Mouse (Mus musculus) small intestine, adult 2 months (tissue): ENCODE data around the gene Bclaf3. TPM values are rescaled to one million over a fixed set of nuclear protein-coding genes. Genes with fewer than 3 reads are reported as not detected.
"Not testable (repeated sequence)": the region's sequence is repeated elsewhere in the genome, so short reads cannot be mapped to it uniquely, and the experiment has no call there.

Experiments used
- H3K27ac ChIP-seq: fragments of 200-500 bp; 2 replicates; pipeline ENCODE4 v1.5.1; 2012; ENCODE audit warnings: low read depth, low read length, control low read depth, inconsistent platforms; ENCODE audit not compliant: insufficient read depth
- H3K27me3 ChIP-seq: fragments of 200-500 bp; 2 replicates; pipeline ENCODE4 v1.6.1; 2012; ENCODE audit warnings: mild to moderate bottlenecking, moderate library complexity, low read length, inconsistent platforms; ENCODE audit not compliant: control insufficient read depth, insufficient read depth
- H3K36me3 ChIP-seq: fragments of 200-500 bp; 2 replicates; pipeline ENCODE4 v1.6.1; 2012; ENCODE audit warnings: mild to moderate bottlenecking, low read length, control low read depth, inconsistent platforms; ENCODE audit not compliant: control insufficient read depth, insufficient read depth
- H3K4me1 ChIP-seq: fragments of 200-500 bp; 2 replicates; pipeline ENCODE4 v1.6.1; 2012; ENCODE audit warnings: low read length, inconsistent platforms, mixed read lengths; ENCODE audit not compliant: control insufficient read depth, insufficient read depth, insufficient read length
- H3K4me3 ChIP-seq: fragments of 200-500 bp; 2 replicates; pipeline ENCODE4 v1.5.1; 2012; ENCODE audit warnings: low read depth, mild to moderate bottlenecking, control low read depth, inconsistent platforms, low read length, moderate library complexity
- CTCF ChIP-seq: fragments of 200-500 bp; IDR thresholded peaks from 2 replicates; pipeline ENCODE4 v1.5.1; 2012; ENCODE audit warnings: low read depth, mild to moderate bottlenecking, control low read depth, inconsistent platforms, low read length, moderate library complexity, mixed read lengths; ENCODE audit not compliant: insufficient replicate concordance, insufficient read length; ENCODE audit errors: extremely low read depth
- POLR2A ChIP-seq: fragments of 200-500 bp; IDR thresholded peaks from 2 replicates; pipeline ENCODE4 v1.6.1; 2012; ENCODE audit warnings: low read depth, mild to moderate bottlenecking, control low read depth, inconsistent platforms, low read length, moderate library complexity
- WGBS: fragments of 180-500 bp; shearing (Covaris S2); methylation state at CpG from one replicate; pipeline ENCODE4 v1.1.7; 2018; 5-methylcytosine and 5-hydroxymethylcytosine counted together
- polyA plus RNA-seq: library from polyadenylated mRNA; depleted of rRNA; stranded (reverse); fragments of >200 nt; gene quantifications from 2 replicates; pipeline ENCODE4 v1.2.3, GENCODE M21; 2012

The Bclaf3 gene
- polyA plus RNA-seq, 1 experiment, result 0.58 TPM

DNA sequence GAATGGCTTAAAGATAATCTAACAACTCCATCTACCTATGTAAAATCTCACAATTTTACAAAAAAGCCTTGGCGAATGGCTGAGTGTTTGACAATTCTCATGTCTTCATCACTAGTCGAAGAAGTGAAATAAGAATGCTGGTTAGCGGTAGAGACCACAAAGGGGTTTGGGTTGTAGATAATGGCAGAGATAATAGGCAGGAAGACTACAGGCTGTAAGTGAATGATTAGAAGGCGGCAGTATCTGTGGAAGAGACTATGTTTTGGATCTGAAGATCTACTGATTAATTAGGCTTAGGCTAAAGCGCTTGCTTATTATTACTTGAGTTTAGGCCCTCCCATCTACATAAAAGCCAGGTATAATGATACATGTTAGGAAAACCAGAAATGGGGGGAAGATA is 20.6 kb downstream of the Bclaf3 start:
- Histone ChIP-seq H3K36me3 (0 out of 2 replicates have a peak, but pooled peaks cover 1% of the 10 kb centered on the region), H3K27ac (no peak overlapping the region), H3K4me3 (no peak overlapping the region), H3K4me1 (no peaks in the 10 kb centered on the region), H3K27me3 (no peaks in the 10 kb centered on the region)
- 93% methylated on average over 5 of the region's 5 CpGs for WGBS
- TF ChIP-seq CTCF (no peak), POLR2A (no peak)

DNA sequence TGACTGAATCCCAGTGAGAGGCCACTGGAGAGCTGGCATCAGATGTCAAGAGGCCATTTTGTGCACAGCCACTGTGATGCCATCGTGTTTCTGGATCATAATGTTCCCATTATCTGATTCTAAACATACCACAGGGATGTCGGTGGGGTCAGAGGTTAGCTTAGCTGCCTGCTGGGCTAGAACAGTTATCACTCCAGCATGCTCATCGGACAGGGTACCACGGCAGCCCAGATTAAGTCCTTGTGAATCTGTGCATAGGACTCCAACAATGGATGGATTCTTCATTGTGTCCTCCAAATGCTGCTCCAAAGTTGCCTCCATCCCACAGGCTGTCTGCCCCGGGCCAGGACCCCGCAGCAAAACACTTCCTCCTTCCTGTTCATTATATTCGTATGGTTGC is 58.2 kb downstream of the Bclaf3 start:
- 84% methylated on average over 7 of the region's 7 CpGs for WGBS
- not testable (repeated sequence) for H3K4me3 ChIP-seq, H3K4me1 ChIP-seq, H3K27me3 ChIP-seq, H3K27ac ChIP-seq, H3K36me3 ChIP-seq

DNA sequence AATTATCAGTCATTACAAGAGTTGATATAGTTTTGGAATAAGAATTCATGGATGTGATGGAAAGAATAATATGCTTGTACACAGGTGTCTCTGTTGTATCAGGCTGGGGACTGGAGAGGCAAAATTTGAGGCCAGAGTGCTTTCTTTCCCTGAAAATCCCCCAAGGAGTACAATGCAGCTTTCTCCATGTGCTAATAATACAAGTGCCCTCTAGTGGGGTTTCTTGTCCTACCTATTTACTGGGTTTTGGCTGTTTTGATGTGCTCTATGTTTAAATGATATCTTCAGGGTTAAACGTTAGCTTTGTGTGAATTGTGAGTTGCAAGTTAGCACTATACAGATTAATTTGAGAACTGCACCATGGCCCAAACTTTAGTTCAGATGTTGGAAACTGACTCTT is 65.1 kb downstream of the Bclaf3 start:
- no peaks in the 10 kb centered on the region for H3K27me3 ChIP-seq
- 63% methylated on average over 1 of the region's 1 CpGs for WGBS
- H3K4me1 ChIP-seq, result no peaks in the 10 kb centered on the region
- no peaks in the 10 kb centered on the region for H3K36me3 ChIP-seq
- TF ChIP-seq CTCF (no peak), POLR2A (no peak)
- H3K4me3 ChIP-seq, result no peak overlapping the region
- H3K27ac ChIP-seq, result no peak overlapping the region

DNA sequence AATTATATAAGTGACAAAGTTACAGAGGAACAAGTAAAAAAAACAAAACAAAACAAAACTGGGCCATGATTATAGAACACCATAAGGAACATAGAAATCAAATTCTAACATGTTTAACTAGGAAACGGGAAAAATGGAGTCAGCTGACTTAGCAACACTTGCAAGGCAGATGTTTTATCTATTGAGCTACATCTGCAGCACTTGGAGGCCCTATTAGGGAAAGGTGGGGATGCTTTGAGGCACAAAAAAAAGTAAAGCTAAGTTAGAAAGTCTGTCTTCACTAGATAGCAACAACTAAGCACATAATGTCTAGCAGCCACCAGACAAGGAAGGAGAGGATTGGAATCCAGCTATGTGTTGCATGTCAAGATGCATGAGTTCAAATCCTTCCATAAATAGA is 71.0 kb downstream of the Bclaf3 start:
- 74% methylated on average over 1 of the region's 1 CpGs for WGBS
- no peaks in the 10 kb centered on the region for H3K4me1 ChIP-seq
- no peak overlapping the region for H3K27ac ChIP-seq
- no peak for TF ChIP-seq POLR2A
- no peak for TF ChIP-seq CTCF
- H3K27me3 ChIP-seq, result no peaks in the 10 kb centered on the region
- H3K36me3 ChIP-seq, result no peaks in the 10 kb centered on the region
- H3K4me3 ChIP-seq, result no peak overlapping the region

DNA sequence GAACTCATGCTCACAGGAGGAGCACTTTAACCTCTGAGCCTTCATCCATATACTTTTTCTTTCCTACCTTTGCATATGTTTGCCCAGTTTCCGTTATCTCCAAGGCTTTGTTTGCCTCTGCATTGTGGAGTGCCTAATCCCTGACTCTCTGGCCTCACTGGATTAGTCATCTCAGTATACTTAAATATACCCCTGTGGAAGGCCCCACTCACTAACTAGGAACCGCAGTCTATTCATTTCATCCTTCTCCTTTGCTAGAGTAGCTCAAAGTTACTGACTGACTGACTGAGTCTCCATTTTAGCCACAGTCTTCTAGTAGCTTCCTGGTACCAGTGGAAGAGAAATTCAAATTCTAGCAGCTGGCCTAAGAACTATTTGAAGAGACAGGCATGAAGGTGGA is 78.3 kb downstream of the Bclaf3 start:
- Histone ChIP-seq H3K4me3 (no peak overlapping the region), H3K4me1 (no peaks in the 10 kb centered on the region), H3K27ac (no peak overlapping the region), H3K27me3 (no peaks in the 10 kb centered on the region), H3K36me3 (no peaks in the 10 kb centered on the region)
- TF ChIP-seq CTCF (no peak), POLR2A (no peak)
- 48% methylated on average over 2 of the region's 2 CpGs for WGBS

DNA sequence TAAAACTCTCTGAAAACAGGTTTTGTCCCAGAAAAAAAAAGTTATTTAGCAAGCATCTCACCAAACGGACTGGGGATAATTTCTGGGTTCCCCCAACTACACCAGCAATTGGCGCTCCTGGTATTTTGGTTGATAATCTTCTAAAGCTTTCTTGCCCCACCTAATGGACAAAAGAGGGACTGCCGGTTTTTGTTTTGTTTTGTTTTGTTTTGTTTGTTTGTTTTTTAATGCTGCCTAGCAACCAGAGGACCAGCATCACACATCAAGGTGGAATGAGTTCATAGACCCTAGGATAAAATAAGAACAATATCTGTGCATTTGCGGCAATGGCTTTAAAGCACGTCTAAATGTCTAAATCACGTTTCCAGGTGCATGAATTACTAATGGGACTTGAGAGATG is 80.4 kb downstream of the Bclaf3 start:
- no peak overlapping the region for H3K4me3 ChIP-seq
- WGBS, result 46% methylated on average over 6 of the region's 6 CpGs
- no peaks in the 10 kb centered on the region for H3K36me3 ChIP-seq

DNA sequence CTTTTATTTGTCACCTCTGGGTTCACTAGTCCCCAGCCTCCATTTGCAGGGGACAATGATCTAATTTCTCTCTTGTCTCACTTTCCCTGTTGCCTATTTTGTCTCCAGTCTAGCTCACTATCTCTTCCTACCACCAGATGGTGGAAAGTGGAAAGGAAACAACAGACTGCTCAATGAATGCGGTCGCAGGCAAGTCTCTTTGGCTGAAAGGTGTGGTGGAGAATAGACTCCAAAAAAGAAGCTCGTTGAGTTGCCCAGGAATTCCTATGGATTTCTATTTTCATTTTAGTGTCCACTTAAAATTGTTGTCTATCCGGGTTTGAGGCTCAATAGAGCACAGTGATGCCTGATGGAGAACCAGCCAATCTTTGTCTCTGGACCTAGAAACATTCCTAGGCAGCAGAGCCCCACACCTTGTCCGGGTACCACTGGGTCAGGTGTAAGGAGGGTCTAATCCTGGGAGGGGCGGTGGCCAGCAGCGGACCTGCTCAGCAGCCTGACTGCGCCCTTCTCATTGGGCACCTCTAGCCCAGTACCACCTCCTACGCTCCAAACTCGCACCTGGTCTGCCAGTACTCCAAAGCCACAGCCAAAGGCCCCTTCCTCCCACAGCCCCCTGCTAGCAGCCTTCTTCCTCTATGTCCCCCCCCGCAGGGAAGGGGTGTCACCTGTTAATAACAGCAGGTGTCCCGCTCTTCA is 99.9 kb downstream of the Bclaf3 start:
- H3K27ac ChIP-seq, result no peak overlapping the region
- peaks cover 3% of the 10 kb centered on the region; the same call in 1 of the 2 replicates for H3K4me1 ChIP-seq
- peak overlapping the region; percentile 80 for H3K4me3 ChIP-seq
- TF ChIP-seq CTCF (no peak), POLR2A (no peak)
- no peaks in the 10 kb centered on the region for H3K36me3 ChIP-seq
- H3K27me3 ChIP-seq, result no peaks in the 10 kb centered on the region
- WGBS, result 12% methylated on average over 12 of the region's 12 CpGs

More for the DNA sequence above, 80.4 kb downstream of the Bclaf3 start:
- Histone ChIP-seq H3K27me3 (no peaks in the 10 kb centered on the region), H3K27ac (no peak overlapping the region), H3K4me1 (no peaks in the 10 kb centered on the region)
- TF ChIP-seq CTCF (no peak), POLR2A (no peak)
